Mouse (Mus musculus) hindbrain, postnatal 0 days (tissue): ENCODE results near the gene Ssc5d. TPM values are rescaled to one million over a fixed set of nuclear protein-coding genes. Genes with fewer than 3 reads are reported as not detected.
A peak's percentile ranks its signal among the peaks of the same experiment; 100 is the strongest.

Experiments
- ATAC-seq: fragments of 200-750 bp; cut with Nextera tagmentation; 2 replicates; pipeline ENCODE4 v1.8.0; 2017; ENCODE audit warnings: mild to moderate bottlenecking, moderate TSS enrichment, moderate library complexity
- DNase-seq: peaks from one replicate; pipeline ENCODE4 v3.0.0-alpha.2; 2015; ENCODE audit warnings: low spot score
- H3K27ac ChIP-seq: fragments of 300-500 bp; sonication (generic); 2 replicates; pipeline ENCODE4 v1.5.1; 2014; ENCODE audit warnings: mild to moderate bottlenecking
- H3K27me3 ChIP-seq: fragments of 300-500 bp; sonication (generic); 2 replicates; pipeline ENCODE4 v1.6.1; 2014; ENCODE audit warnings: low read length, mixed read lengths; ENCODE audit not compliant: insufficient read depth
- H3K36me3 ChIP-seq: fragments of 300-500 bp; sonication (generic); 2 replicates; pipeline ENCODE4 v1.6.1; 2014; ENCODE audit warnings: low read length, mixed read lengths; ENCODE audit not compliant: insufficient read depth
- H3K4me1 ChIP-seq: fragments of 300-500 bp; sonication (generic); 2 replicates; pipeline ENCODE4 v1.6.1; 2014; ENCODE audit warnings: antibody characterized with exemption, low read length, mixed read lengths; ENCODE audit not compliant: insufficient read depth
- H3K4me2 ChIP-seq: fragments of 300-500 bp; sonication (generic); 2 replicates; pipeline ENCODE4 v1.6.1; 2014; ENCODE audit warnings: low read depth, mild to moderate bottlenecking, low read length, moderate library complexity, mixed read lengths
- H3K4me3 ChIP-seq: fragments of 300-500 bp; sonication (generic); 2 replicates; pipeline ENCODE4 v1.5.1; 2014; ENCODE audit warnings: low read length
- H3K9ac ChIP-seq: fragments of 300-500 bp; sonication (generic); replicated peaks from 2 replicates; pipeline ENCODE4 v1.6.1; 2014; ENCODE audit warnings: mild to moderate bottlenecking, low read length, moderate library complexity, mixed read lengths
- H3K9me3 ChIP-seq: fragments of 300-500 bp; sonication (generic); 2 replicates; pipeline ENCODE4 v1.6.1; 2016; ENCODE audit warnings: low read length, mixed read lengths
- CTCF ChIP-seq: IDR thresholded peaks from 2 replicates; pipeline ENCODE4 v1.5.1; 2016; ENCODE audit warnings: antibody characterized with exemption, control low read depth, low read depth
- WGBS: fragments of 180-500 bp; shearing (Covaris S2); extraction: QIAGEN DNeasy Blood & Tissue Kit; methylation state at CpG from one replicate; pipeline ENCODE4 v1.1.7; 2014; 5-methylcytosine and 5-hydroxymethylcytosine counted together
- polyA plus RNA-seq: library from polyadenylated mRNA; unstranded; fragments of >200 nt; fragmentation: Nextera tagmentation; extraction: Ambion mirVana; gene quantifications from 2 replicates; pipeline ENCODE4 v1.2.1, GENCODE M21; 2015
- total RNA-seq: library from RNA; depleted of rRNA; stranded (reverse); fragments of >200 nt; gene quantifications from 2 replicates; pipeline ENCODE4 v1.2.3, GENCODE M21; 2014; rRNA removed

The Ssc5d gene
- total and polyA plus RNA-seq, 2 experiments from 2014 or later, result 1.0 to 2.5 TPM

DNA sequence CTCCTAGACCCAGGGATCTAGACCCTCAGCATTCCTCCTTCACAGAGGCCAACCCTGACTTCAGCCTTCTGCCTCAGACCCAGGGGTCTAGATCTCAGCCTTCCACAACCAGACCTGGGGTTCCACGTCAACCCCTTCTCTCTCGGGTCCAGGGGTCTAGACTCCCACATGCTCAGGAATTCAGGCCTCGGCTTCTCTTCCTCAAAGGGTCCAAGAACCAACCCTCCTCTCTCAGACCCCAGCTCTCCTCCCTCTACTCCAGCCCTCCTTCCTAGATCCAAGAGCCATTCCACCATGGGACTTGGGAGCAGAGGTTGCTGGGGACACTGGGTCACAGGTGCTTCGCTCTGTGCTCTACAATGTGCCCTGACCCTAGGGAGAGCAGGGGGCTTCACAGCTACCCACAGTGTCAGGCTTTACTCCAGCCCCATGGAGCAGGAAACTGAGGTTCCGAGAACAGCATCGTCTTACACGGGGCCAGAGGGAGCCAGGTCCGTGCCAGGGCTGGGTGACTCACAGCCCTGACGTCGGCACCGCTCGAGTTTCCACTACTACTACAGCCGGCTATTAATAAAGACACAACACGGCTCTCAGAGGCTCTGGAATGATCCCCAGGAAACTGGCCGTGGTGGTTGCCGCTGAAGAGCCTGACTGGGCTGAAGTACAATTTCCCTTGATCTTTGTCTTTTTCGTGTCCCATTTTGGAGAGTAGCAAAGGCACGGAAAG is 46.9 kb downstream of the Ssc5d start:
- Histone ChIP-seq H3K4me1 (no peaks in the 10 kb centered on the region), H3K9me3 (no peaks in the 10 kb centered on the region), H3K4me2 (no peak overlapping the region), H3K27me3 (no peaks in the 10 kb centered on the region), H3K27ac (no peak overlapping the region), H3K9ac (no peak overlapping the region), H3K4me3 (no peak overlapping the region), H3K36me3 (no peaks in the 10 kb centered on the region)
- ATAC-seq (no peak), DNase-seq (no peak)
- no peak for TF ChIP-seq CTCF
- 75% methylated on average over 18 of the region's 18 CpGs for WGBS

- Histone ChIP-seq H3K9ac (no peak overlapping the region), H3K27ac (no peak overlapping the region), H3K36me3 (no peaks in the 10 kb centered on the region), H3K4me2 (no peak overlapping the region), H3K9me3 (no peaks in the 10 kb centered on the region), H3K4me1 (no peaks in the 10 kb centered on the region), H3K4me3 (no peak overlapping the region), H3K27me3 (no peaks in the 10 kb centered on the region)
- ATAC-seq, result no peak
- WGBS, result 67% methylated on average over 4 of the region's 4 CpGs
- no peak for DNase-seq
- no peak for TF ChIP-seq CTCF
Observed at GRCm38 (mm10) chr7:4975455-4975854, 49.9 kb downstream of the Ssc5d start.

GRCm38 (mm10) chr7:4976832-4977231 is 51.2 kb downstream of the Ssc5d start:
- no peak overlapping the region for H3K4me3 ChIP-seq
- H3K9me3 ChIP-seq, result no peaks in the 10 kb centered on the region
- H3K36me3 ChIP-seq, result no peaks in the 10 kb centered on the region
- H3K9ac ChIP-seq, result no peak overlapping the region
- no peak overlapping the region for H3K4me2 ChIP-seq
- 94% methylated on average over 7 of the region's 7 CpGs for WGBS
- TF ChIP-seq CTCF, result peak; percentile 14; the same call in 1 of the 2 replicates
- DNase-seq (no peak), ATAC-seq (no peak)
- H3K27me3 ChIP-seq, result no peaks in the 10 kb centered on the region
- H3K4me1 ChIP-seq, result no peaks in the 10 kb centered on the region
- H3K27ac ChIP-seq, result no peak overlapping the region

DNA sequence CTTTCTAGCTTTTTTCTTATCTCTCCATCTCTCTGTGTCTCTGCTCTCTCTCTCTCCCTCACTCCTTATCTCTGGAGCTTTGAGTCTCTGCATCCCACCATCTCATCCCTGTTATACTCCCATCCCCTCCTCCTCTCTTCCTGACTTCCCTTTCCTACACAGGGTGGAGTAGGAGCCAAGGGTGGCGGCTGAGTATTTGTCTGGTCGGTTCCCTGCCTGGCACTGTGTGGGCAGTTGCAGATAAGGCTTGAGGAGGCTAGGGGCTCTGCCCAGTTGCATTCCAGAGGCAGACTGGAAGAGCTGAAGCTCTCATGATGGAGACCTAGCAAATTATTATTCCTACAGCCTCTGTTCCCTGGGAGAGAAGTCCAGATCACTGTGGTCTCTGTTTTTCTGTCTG is 62.7 kb downstream of the Ssc5d start:
- Histone ChIP-seq H3K4me3 (no peak overlapping the region), H3K9me3 (no peaks in the 10 kb centered on the region), H3K4me2 (no peak overlapping the region), H3K27me3 (no peaks in the 10 kb centered on the region), H3K36me3 (0 out of 2 replicates have a peak, but pooled peaks cover 3% of the 10 kb centered on the region), H3K27ac (no peak overlapping the region), H3K9ac (no peak overlapping the region), H3K4me1 (no peaks in the 10 kb centered on the region)
- TF ChIP-seq CTCF, result no peak
- 79% methylated on average over 2 of the region's 2 CpGs for WGBS
- ATAC-seq, result no peak
- DNase-seq, result no peak

DNA sequence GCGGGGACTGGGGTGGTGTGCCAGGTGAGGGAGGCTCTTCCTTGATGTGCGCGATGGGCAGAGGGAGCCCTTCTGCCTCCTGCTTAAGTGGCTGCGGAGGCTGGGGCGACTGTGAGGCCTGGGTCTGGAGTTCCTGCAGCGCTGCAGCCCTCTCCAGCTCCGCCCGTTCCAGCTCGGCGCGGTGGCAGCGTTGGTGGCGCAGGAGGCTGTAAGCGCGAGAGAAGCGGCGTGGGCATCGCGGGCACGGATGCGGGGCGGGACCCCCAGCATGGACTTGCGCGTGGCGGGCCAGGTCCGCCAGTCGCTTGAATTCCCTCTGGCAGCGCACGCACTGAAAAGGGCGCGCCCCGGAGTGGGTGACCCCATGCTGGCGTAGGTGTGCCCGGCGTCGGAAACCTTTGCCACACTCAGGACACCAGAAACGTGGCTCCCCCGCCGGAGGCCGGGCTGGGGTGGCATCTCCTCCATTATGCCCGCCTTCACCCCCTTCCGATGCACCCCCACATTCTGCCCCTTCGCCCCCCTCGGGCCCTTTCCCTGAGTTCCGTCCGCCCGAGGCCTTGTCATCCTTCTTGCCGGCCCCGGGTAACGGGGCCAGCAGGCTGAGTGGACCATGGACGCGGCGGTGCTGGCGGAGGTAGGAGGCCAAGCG is 67.9 kb downstream of the Ssc5d start:
- H3K36me3 ChIP-seq, result 0 out of 2 replicates have a peak, but pooled peaks cover 5% of the 10 kb centered on the region
- peaks cover 10% of the 10 kb centered on the region for H3K4me1 ChIP-seq
- no peak for TF ChIP-seq CTCF
- no peak overlapping the region for H3K4me3 ChIP-seq
- ATAC-seq (no peak), DNase-seq (no peak)
- peak overlapping the region; percentile 93 for H3K4me2 ChIP-seq
- H3K9ac ChIP-seq, result no peak overlapping the region; the same call in 1 of the 2 replicates
- H3K9me3 ChIP-seq, result no peaks in the 10 kb centered on the region
- H3K27ac ChIP-seq, result no peak overlapping the region
- 41% methylated on average over 55 of the region's 55 CpGs for WGBS
- H3K27me3 ChIP-seq, result no peaks in the 10 kb centered on the region

DNA sequence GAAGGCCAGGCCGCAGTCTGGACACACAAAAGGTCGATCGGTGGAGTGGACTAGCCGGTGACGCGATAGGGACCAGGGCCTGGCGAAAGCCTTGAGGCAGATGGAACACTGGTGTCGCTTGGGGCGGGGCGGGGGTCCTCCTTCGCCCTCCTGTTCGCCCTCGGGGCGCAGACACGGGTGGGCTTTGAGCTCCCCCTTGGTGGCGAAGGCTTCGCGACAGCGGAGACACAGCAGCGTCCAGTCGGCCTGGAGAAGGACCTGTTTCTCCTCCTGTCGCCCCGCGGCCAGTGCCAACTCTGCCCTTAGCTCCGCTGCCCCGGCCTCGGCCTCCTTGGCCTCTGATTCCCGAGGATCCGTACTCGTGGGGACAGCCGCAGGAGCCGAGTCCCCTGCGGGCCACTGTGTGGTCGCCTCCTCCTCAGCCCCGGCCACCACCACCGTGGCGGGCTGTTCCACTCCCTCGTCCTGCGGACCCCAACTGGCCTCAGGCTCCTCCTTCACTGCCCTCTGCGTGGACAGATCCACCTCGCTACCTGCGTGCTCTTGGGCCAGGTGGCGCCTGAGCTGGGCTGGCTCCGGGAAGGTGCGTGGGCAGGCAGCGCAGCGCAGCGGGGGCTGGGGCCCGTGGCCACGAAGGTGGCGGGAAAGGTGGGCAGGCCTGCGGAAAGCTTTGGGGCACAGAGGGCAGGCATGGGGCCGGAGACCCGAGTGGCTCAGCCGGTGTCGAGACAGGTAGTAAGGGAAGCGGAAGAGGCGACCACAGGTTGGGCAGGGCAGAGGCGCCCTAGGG is 68.6 kb downstream of the Ssc5d start:
- Histone ChIP-seq H3K27ac (no peak overlapping the region), H3K4me2 (peak overlapping the region; percentile 93), H3K4me3 (peak overlapping the region; percentile 13; the same call in 1 of the 2 replicates), H3K36me3 (0 out of 2 replicates have a peak, but pooled peaks cover 5% of the 10 kb centered on the region), H3K9ac (peak overlapping the region; percentile 21; the same call in 1 of the 2 replicates), H3K9me3 (no peaks in the 10 kb centered on the region), H3K27me3 (no peaks in the 10 kb centered on the region), H3K4me1 (peaks cover 10% of the 10 kb centered on the region)
- ATAC-seq, result no peak
- WGBS, result 51% methylated on average over 59 of the region's 59 CpGs
- TF ChIP-seq CTCF, result no peak
- DNase-seq, result no peak

Other genes with a start within 250 kb of the Ssc5d start
Only the 30 nearest of the 33 such genes appear.
- not detected in 2 replicates for gene Tmem150b, start 200.5 kb upstream of the Ssc5d start, total RNA-seq
- gene Tmem150b, start 200.5 kb upstream of the Ssc5d start, polyA plus RNA-seq, result 0.13 TPM in 2 replicates
- gene Kmt5c, start 185.7 kb upstream of the Ssc5d start, total RNA-seq, result 29.3 and 39.5 TPM in 2 replicates
- 30.7 and 36.5 TPM in 2 replicates for gene Kmt5c, start 185.7 kb upstream of the Ssc5d start, polyA plus RNA-seq
- gene Cox6b2, start 172.7 kb upstream of the Ssc5d start, total RNA-seq, result 10.6 and 37.2 TPM in 2 replicates
- gene Cox6b2, start 172.7 kb upstream of the Ssc5d start, polyA plus RNA-seq, result 47.0 and 50.1 TPM in 2 replicates
- gene Fam71e2, start 154.5 kb upstream of the Ssc5d start, total RNA-seq, result not detected in 2 replicates
- gene Fam71e2, start 154.5 kb upstream of the Ssc5d start, polyA plus RNA-seq, result not detected in 2 replicates
- 2.0 TPM in 1 of 2 replicates, not detected in the other for gene Il11, start 142.9 kb upstream of the Ssc5d start, total RNA-seq
- 1.1 and 1.3 TPM in 2 replicates for gene Il11, start 142.9 kb upstream of the Ssc5d start, polyA plus RNA-seq
- not detected in 2 replicates for gene Tmem190, start 142.8 kb upstream of the Ssc5d start, total RNA-seq
- 0.53 TPM in 1 of 2 replicates, not detected in the other for gene Tmem190, start 142.8 kb upstream of the Ssc5d start, polyA plus RNA-seq
- 13.7 and 13.9 TPM in 2 replicates for gene Tmem238, start 136.1 kb upstream of the Ssc5d start, total RNA-seq
- 16.8 and 18.2 TPM in 2 replicates for gene Tmem238, start 136.1 kb upstream of the Ssc5d start, polyA plus RNA-seq
- 145 and 147 TPM in 2 replicates for gene Rpl28, start 132.9 kb upstream of the Ssc5d start, total RNA-seq
- gene Rpl28, start 132.9 kb upstream of the Ssc5d start, polyA plus RNA-seq, result 304 and 315 TPM in 2 replicates
- 264 and 324 TPM in 2 replicates for gene Ube2s, start 113.2 kb upstream of the Ssc5d start, total RNA-seq
- gene Ube2s, start 113.2 kb upstream of the Ssc5d start, polyA plus RNA-seq, result 223 and 233 TPM in 2 replicates
- 46.3 and 49.3 TPM in 2 replicates for gene Shisa7, start 81.1 kb upstream of the Ssc5d start, total RNA-seq
- gene Shisa7, start 81.1 kb upstream of the Ssc5d start, polyA plus RNA-seq, result 5.7 and 6.9 TPM in 2 replicates
- 2.2 and 3.1 TPM in 2 replicates for gene Isoc2b, start 55.5 kb upstream of the Ssc5d start, total RNA-seq
- 3.5 and 3.7 TPM in 2 replicates for gene Isoc2b, start 55.5 kb upstream of the Ssc5d start, polyA plus RNA-seq
- 8.3 and 12.2 TPM in 2 replicates for gene Isoc2a, start 48.6 kb upstream of the Ssc5d start, total RNA-seq
- gene Isoc2a, start 48.6 kb upstream of the Ssc5d start, polyA plus RNA-seq, result 0.43 and 0.76 TPM in 2 replicates
- 0.31 and 3.3 TPM in 2 replicates for gene Gm36210, start 19.3 kb upstream of the Ssc5d start, total RNA-seq
- 0.30 and 0.45 TPM in 2 replicates for gene Gm36210, start 19.3 kb upstream of the Ssc5d start, polyA plus RNA-seq
- gene Zfp628, start 10.6 kb upstream of the Ssc5d start, total RNA-seq, result 12.5 and 12.7 TPM in 2 replicates
- gene Zfp628, start 10.6 kb upstream of the Ssc5d start, polyA plus RNA-seq, result 5.2 and 5.7 TPM in 2 replicates
- gene Nat14, start 3.8 kb upstream of the Ssc5d start, total RNA-seq, result 24.2 and 32.3 TPM in 2 replicates
- 27.5 and 29.4 TPM in 2 replicates for gene Nat14, start 3.8 kb upstream of the Ssc5d start, polyA plus RNA-seq
- gene Sbk2, start 38.6 kb downstream of the Ssc5d start, total RNA-seq, result 0.31 TPM in 1 of 2 replicates, not detected in the other
- not detected in 2 replicates for gene Sbk2, start 38.6 kb downstream of the Ssc5d start, polyA plus RNA-seq
- gene Sbk3, start 45.4 kb downstream of the Ssc5d start, total RNA-seq, result 0.31 and 0.72 TPM in 2 replicates
- gene Sbk3, start 45.4 kb downstream of the Ssc5d start, polyA plus RNA-seq, result 0.23 and 0.31 TPM in 2 replicates
- 65.7 and 113 TPM in 2 replicates for gene Zfp579, start 70.4 kb downstream of the Ssc5d start, total RNA-seq
- gene Zfp579, start 70.4 kb downstream of the Ssc5d start, polyA plus RNA-seq, result 37.4 and 40.2 TPM in 2 replicates
- gene Zfp524, start 88.6 kb downstream of the Ssc5d start, total RNA-seq, result 4.3 and 7.2 TPM in 2 replicates
- gene Zfp524, start 88.6 kb downstream of the Ssc5d start, polyA plus RNA-seq, result 4.2 and 5.1 TPM in 2 replicates
- 41.1 and 44.0 TPM in 2 replicates for gene Fiz1, start 88.9 kb downstream of the Ssc5d start, total RNA-seq
- 27.6 and 29.1 TPM in 2 replicates for gene Fiz1, start 88.9 kb downstream of the Ssc5d start, polyA plus RNA-seq
- not detected in 2 replicates for gene Gm44973, start 89.7 kb downstream of the Ssc5d start, total RNA-seq
- gene Gm44973, start 89.7 kb downstream of the Ssc5d start, polyA plus RNA-seq, result 2.3 and 3.0 TPM in 2 replicates
- 41.5 and 43.2 TPM in 2 replicates for gene Zfp865, start 94.6 kb downstream of the Ssc5d start, total RNA-seq
- 5.4 TPM in 2 replicates for gene Zfp865, start 94.6 kb downstream of the Ssc5d start, polyA plus RNA-seq
- gene Ccdc106, start 94.8 kb downstream of the Ssc5d start, total RNA-seq, result 39.6 and 76.5 TPM in 2 replicates
- gene Ccdc106, start 94.8 kb downstream of the Ssc5d start, polyA plus RNA-seq, result 61.6 and 62.1 TPM in 2 replicates
- gene 4632433K11Rik, start 108.3 kb downstream of the Ssc5d start, total RNA-seq, result not detected in 2 replicates
- not detected in 2 replicates for gene 4632433K11Rik, start 108.3 kb downstream of the Ssc5d start, polyA plus RNA-seq
- 6.0 and 6.8 TPM in 2 replicates for gene Zfp784, start 112.7 kb downstream of the Ssc5d start, total RNA-seq
- gene Zfp784, start 112.7 kb downstream of the Ssc5d start, polyA plus RNA-seq, result 4.5 and 5.6 TPM in 2 replicates
- gene Zfp580, start 125.8 kb downstream of the Ssc5d start, total RNA-seq, result 69.6 and 90.7 TPM in 2 replicates
- 117 and 128 TPM in 2 replicates for gene Zfp580, start 125.8 kb downstream of the Ssc5d start, polyA plus RNA-seq
- 146 and 153 TPM in 2 replicates for gene U2af2, start 136.4 kb downstream of the Ssc5d start, total RNA-seq
- 85.7 and 86.9 TPM in 2 replicates for gene U2af2, start 136.4 kb downstream of the Ssc5d start, polyA plus RNA-seq
- gene Epn1, start 154.4 kb downstream of the Ssc5d start, total RNA-seq, result 433 and 507 TPM in 2 replicates
- 107 and 111 TPM in 2 replicates for gene Epn1, start 154.4 kb downstream of the Ssc5d start, polyA plus RNA-seq
- gene Rfpl4, start 191.2 kb downstream of the Ssc5d start, total RNA-seq, result not detected in 2 replicates
- 0.16 TPM in 1 of 2 replicates, not detected in the other for gene Rfpl4, start 191.2 kb downstream of the Ssc5d start, polyA plus RNA-seq
- gene Rasl2-9, start 200.2 kb downstream of the Ssc5d start, total RNA-seq, result not detected in 2 replicates
- 1.1 and 1.2 TPM in 2 replicates for gene Rasl2-9, start 200.2 kb downstream of the Ssc5d start, polyA plus RNA-seq